Mouse (Mus musculus): ENCODE data around the gene Creg2. TPM values are rescaled to one million over a fixed set of nuclear protein-coding genes. Genes with fewer than 3 reads are reported as not detected.
A peak's percentile ranks its signal among the peaks of the same experiment; 100 is the strongest.
"Not testable (repeated sequence)": the region's sequence is repeated elsewhere in the genome, so short reads cannot be mapped to it uniquely, and the experiment has no call there.

The Creg2 gene
- total RNA-seq, 2 experiments from 2014 or later, result not detected

DNA sequence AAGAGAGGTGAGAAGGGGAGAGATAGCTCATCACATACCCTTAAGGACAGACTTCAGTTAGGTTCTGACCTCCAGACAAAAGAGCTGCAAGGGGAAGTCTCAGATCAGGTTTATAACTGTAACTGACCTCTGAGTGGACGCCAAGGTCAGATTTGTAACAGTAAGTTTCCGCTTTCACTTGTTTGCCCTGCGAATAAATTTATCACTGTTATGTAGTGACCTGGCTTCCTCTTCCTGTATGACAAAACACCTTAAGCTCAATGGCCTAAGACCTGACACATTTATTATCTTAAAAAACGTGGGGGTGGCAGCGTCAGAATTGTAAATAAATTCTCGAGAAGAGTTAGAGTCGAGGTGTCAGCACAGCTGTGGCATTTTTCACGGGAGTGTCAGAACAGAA is 42.7 kb downstream of the Creg2 start:
- no peak for DNase-seq
- intact Hi-C loops (cut with DNase I), result no loop called here

DNA sequence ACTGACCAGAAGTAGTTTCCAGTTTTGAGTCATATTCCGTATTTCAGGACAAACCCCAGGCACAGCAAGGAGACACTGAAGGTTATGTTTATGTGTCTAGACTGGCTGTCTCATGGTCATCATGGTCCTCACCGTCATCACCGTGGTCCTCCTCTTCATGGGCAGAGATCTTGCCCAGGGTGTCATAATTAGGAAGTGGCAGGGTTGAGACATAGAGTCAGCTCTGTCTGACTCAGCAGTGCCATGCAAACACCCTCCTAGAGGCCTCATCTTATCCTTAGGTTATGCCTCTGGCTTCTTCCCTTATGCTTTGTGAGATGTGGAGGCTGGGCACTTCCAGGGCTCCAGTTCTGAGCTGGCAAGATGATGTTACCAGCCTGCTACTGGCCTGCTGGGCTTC is 48.8 kb downstream of the Creg2 start:
- intact Hi-C loops (cut with DNase I), result no loop called here
- DNase-seq, result no peak

DNA sequence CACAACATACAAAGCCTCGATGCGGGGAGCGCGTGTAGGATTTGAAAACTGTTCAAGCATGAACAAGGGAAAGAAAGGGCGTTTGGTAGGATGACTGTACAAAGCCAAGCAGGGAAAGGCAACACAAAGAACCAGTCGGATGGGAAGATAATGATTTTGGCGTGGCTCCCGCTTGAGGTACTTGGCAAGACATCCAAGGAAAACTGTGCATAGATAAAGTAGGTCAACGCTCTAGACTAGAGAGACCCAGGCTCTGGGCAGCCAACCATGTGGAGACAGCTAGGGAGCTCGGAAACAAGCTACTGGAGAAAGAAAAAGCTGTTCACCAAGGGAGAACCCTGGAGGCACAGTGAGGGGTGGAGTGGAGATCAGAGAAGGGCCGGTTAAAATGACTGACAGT is 52.5 kb downstream of the Creg2 start:
- intact Hi-C loops (cut with DNase I), result no loop called here

DNA sequence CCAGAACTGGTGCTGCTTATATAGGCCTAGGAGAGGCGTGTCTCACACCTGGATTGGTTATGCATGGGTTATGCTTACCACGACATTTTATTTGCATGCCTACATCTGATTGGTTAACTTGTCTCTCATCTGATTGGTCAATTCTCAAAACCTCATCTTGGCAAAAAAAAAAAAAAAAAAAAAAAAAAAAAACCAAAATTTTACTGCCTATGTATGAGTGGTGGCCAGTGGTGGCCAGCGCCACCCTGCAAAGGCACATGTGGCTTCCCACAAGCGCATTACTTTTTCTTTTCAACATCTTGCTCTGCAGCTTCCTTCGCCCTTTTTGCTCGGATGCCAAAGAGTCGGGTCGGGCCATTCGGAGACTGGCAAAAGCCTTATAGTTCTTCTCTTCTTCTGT is 54.1 kb downstream of the Creg2 start:
- intact Hi-C loops (cut with DNase I); DNase-seq: not testable (repeated sequence)

More for the DNA sequence above, 52.5 kb downstream of the Creg2 start:
- no peak for DNase-seq

DNA sequence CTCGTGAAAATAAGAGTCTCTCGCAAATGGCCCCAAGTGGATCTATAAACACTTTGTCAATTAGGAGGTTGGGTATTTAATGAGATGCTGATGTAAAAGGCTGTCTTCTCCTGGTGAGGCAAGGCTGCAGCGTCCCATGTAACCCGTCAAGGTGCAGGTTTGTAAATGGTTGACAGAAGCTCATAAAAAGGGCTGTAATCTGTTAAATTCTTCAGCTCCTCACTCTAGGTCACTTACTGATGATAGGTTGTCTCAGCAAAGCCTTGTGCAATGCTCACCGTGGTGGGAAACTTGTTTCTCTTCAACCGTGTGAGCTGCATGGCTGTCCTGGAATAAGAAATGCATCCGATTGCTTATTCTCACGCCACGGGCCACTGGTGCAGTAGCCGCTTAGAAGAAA is 57.4 kb downstream of the Creg2 start:
- intact Hi-C loops (cut with DNase I), result no loop called here
- DNase-seq, result no peak

DNA sequence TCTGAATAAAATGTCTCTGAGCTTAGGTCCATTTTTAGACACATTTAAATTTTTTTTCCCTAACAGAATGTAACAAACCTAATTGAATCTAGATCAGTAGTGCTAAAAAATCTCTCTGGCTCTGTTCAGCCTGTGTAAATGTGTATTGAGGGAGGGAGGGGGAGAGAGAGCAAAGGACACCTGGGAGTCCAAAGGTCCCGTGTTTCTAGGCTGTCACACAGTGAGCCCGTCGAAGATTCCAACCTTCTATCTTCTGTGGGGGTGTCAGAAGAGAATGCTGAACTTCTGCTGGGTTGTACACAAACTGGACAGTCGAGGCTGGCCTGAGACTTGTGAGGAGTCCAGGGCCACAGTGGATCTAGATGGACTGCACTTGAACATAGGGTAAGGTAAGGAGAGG is 59.2 kb downstream of the Creg2 start:
- intact Hi-C loops (cut with DNase I), result no loop called here
- DNase-seq, result no peak

DNA sequence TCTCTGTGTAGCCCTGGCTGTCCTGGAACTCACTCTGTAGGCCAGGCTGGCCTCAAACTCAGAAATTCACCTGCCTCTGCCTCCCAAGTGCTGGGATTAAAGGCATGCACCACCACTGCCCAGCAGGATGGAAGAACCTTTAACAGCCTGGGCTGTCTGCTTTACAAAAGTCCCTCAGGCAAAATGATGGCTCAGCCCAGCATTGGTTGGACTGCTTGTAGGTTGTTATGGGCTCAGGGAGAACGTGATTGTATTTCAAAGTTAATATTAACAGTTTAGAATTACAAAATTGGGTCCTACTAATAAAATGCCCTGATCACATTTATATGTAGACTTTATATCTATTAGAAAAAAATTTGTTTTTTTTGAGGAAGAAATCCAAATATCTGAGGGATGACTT is 59.7 kb downstream of the Creg2 start:
- intact Hi-C loops (cut with DNase I); DNase-seq: not testable (repeated sequence)

DNA sequence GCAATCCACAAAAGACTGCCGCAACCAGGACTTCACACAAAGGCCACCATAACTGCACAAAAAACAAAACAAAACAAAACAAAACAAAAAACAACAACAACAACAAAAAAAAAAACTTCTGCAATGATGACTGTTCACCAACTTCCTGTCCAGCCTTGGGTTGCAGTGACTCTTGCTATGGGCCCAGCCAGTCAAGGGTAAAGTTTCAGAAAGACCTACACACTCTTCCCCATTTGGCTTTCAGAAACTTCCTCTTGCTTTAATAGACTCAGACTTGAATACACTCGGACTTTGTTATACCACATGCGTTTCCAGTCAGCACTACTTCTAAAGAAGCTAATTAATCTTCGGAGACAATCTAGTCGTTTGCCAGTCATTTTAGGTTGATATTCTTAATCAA is 61.1 kb downstream of the Creg2 start:
- no peak for DNase-seq
- intact Hi-C loops (cut with DNase I), result no loop called here

DNA sequence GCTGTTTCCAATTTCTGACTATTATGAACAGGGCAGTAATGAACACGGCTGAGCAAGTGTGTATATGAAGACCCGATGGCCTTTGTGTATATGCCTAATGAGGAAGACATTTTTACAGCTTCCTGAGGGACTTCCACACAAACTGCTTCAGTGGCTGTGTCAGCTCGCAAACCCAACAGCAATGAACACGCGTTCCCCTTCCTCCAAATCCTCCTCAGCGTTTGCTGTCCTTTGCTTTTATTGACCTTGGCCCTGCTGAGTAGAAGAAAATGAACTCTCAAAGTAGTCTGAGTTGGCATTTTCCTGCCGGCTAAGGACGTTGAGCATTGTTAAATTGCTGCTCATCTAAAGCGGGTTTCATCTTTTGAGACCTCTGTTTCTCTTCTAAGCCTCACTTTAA is 65.9 kb downstream of the Creg2 start:
- intact Hi-C loops (cut with DNase I), result no loop called here
- no peak for DNase-seq

DNA sequence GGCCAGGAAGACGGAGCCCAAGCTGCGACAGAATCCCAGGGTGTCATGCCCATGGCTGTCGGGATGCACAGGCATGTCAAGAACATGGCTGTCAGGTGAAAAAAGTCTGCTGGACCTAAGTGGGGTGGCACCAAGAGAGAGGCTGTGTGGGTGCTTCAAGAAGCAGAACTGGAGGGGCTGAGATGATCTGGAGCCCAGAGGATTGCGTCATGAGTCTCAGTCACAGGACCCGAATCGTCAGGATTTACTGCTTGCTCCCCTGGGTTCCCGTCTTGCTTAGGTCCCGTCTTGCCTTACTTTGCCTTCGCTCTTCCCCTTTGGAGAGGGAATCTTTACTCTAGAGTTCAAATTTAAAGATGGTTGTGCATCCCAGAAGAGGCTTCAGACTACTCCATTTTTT is 68.1 kb downstream of the Creg2 start:
- no peak for DNase-seq
- intact Hi-C loops (cut with DNase I), result no loop called here

DNA sequence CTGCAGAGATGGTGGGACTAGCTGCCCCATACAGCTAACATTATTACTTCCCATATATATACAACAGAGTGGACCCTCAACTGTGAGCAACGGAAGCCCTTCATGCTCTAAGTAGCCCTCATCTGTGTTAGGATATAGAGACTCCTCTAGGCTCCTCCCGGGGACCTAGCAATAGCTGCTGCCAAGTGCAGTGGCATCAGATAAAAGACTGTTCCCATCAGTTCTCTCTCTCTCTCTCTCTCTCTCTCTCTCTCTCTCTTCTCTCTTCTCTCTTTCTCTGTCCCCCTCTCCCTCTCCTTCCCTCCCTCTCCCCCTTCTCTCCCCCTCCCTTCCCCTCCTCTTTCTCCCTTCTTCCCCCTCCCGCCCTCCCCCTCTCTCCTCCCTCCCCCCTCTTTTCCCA is 70.1 kb downstream of the Creg2 start:
- intact Hi-C loops (cut with DNase I), result no loop called here
- no peak for DNase-seq

DNA sequence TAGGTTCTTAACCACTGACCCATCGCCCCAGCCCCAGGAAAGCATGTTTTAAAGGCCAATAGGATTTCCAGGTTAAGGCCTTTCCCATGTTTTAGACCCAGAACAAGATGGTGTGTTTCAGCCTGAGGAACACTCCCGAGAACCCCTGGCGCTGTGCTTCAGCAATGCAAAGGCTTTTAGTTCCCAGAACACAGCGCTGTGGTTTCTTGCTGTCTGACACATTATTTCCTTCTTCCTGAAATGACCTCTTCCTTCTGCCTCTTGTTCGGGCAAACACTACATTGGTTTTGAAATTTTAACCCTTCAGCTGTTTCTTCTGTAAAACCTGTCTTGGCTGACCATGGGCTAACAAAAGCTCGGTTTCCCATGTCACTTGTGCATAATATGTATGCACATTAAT is 72.1 kb downstream of the Creg2 start:
- intact Hi-C loops (cut with DNase I), result loop anchor here (5.0 kb wide), 1 partner anchor 42 kb away; no protein-coding TSS in a partner anchor
- DNase-seq, result no peak

DNA sequence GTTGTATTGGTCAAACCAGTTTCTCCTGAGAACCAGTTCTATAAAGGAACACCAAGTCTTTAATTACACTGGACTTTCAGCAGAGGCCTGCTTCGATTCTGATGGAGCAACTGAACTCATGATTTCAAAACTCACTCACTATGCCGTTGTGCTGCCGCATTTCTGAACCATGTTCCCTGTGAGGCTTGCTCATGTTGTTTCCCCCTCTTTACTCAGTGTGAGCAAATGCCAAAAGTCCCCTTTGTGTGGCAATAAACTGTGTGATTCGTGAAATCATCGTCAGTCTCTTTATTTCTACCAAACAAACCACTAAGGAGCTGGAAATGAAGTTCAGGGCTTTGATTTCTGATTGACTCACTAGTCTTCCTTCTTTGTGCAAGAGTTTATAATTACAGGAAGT is 72.8 kb downstream of the Creg2 start:
- intact Hi-C loops (cut with DNase I), result loop anchor here (5.0 kb wide), 1 partner anchor 41 kb away; no protein-coding TSS in a partner anchor
- no peak for DNase-seq

DNA sequence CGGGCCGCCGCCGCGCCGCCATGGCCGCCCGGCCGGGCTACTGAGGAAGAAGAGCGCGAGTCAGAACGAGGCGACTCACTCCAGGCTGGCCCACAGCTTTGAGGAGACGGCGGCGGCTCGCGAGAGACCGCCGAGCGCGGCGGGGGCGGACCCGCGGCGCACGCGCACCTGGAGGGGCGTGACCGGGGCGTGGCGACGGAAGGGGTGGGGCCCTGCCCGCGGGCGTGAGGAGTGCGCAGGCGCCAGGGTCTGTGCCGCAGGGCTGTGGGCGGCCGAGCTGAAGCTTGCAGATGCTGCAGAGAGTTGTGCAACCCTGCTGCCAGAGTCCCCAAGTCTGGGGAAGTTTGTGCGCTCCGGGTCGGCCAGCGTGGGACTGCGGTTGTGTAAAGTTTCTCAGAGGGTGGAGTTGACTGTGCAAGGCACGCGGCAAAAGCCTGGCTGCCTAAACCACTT is 74.0 kb downstream of the Creg2 start, which contains the start of gene Rnf149:
Gene Rnf149 (minus strand): TSS at position 153 of the 453 bp plus-strand sequence.
- DNase-seq, result peak; percentile 98 to 99
- intact Hi-C loops (cut with DNase I), result loop anchor here (5.0 kb wide), 1 partner anchor 40 kb away; no protein-coding TSS in a partner anchor

DNA sequence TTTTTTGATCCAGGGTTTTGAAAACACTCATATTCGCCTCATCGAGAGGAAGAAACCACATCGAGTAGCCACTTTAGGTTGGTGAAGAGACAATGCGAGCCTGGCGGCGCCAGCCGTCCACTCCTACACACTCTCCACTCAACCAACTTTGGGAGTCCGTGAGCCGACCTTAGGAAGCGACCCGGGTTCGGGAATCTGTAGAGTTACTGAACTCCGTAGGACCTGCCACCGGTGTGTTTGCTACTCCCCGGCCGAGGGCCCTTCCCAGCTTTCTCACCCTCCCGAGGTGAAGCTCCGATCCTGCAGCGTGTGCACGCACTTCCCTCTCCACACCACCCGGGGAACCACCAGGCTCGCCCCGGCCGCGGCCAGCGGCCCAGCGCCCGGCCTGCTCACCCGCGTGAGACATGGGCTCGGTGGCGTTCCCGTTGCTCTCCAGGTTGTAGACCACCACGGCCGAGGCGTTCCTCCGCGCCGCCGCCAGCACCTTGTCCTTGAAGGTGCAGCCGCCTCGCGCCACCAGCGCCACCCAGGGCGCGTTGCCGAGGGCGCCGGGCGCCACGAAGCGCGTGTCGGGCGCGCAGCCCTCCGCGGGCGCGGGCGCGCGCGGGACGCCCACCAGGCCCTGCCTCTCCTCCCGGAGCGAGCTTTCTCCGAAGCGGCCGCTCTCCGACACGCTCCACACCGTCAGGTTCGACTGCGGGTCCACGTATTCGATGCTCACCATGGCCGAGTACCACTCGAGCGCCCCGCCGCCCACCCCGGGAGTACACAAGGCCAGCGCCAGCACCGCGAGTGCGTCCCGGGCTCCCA is 74.6 kb downstream of the Creg2 start:
- DNase-seq, result peak; percentile 55 to 74
- intact Hi-C loops (cut with DNase I), result loop anchor here (5.0 kb wide), 1 partner anchor 39 kb away; no protein-coding TSS in a partner anchor

DNA sequence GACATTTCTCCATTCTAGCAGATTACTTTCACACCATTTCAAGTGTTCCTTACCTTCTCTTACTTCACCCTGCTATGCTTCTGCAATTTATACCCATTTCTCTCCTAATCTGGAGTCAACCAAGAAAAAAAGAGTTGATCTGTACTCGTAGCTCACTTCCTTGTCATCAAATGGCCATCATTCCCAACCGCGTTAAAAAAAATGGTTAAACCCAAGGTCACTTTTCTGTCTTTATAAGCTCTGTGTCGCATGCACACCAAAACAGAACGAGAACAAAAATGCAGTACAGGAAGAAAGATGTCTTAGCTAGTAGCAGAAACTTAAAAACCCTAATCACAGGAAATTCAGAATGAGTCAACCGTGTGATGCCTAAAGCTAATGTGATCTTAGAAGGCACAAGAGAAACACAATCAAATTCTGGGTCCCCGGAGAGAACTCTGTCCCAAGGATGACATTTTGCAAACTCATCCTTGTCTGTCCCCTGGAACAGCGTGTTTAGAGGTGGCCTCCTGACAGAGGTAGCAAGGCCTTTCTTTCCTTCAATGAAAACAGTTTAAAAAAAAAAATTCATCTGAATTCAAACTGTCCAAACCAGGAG is 75.4 kb downstream of the Creg2 start:
- intact Hi-C loops (cut with DNase I), result loop anchor here (5.0 kb wide), 1 partner anchor 39 kb away; no protein-coding TSS in a partner anchor
- DNase-seq, result no peak

DNA sequence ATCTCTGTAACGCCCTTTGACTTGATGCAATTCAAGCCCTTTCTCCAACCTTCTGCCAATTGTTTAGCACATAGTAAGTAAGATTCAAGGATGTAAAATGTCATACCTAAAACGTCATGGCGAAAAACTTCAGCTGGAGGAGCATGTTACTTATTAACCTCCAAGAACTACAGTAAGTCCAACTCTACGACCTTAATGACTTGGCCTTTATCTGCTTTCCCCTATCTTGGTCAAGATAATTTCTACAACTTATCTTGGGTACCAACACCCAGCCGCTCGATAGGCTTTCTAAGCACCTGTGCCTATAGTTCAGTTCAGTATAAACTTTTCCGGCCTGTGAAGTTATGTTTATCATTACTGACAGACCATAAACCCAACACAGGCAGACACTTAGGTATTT is 77.4 kb downstream of the Creg2 start:
- no peak for DNase-seq
- intact Hi-C loops (cut with DNase I), result no loop called here

DNA sequence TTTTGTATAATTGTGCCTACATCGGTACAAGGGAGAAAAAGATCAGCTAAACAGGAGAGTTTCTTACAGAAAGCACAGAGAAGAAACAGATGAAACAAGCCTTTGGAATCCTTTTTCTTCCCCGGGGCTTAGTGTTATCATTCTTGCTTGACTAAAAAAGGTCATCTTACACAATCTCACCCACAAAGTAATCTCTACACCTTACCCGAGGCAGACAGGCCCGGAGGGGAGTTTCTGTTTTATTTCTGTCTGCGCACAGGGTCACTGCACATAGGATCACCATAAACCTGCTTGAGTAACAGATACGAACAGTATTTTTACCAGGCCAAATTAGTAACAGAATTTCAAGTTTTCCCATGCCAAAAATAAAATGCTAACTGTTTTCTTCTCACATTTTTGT is 79.6 kb downstream of the Creg2 start:
- intact Hi-C loops (cut with DNase I), result no loop called here
- no peak for DNase-seq

Data from heart, postnatal 36 days (tissue).